Mouse (Mus musculus): ENCODE measurements around the gene Ifrd2.

Gene Ifrd2

GRCm38 (mm10) chr9:107575579-107576356, 11.7 kb upstream of the Ifrd2 start:
- DNase-seq (ENCODE audit: low read depth, low spot score), result no peak

DNA sequence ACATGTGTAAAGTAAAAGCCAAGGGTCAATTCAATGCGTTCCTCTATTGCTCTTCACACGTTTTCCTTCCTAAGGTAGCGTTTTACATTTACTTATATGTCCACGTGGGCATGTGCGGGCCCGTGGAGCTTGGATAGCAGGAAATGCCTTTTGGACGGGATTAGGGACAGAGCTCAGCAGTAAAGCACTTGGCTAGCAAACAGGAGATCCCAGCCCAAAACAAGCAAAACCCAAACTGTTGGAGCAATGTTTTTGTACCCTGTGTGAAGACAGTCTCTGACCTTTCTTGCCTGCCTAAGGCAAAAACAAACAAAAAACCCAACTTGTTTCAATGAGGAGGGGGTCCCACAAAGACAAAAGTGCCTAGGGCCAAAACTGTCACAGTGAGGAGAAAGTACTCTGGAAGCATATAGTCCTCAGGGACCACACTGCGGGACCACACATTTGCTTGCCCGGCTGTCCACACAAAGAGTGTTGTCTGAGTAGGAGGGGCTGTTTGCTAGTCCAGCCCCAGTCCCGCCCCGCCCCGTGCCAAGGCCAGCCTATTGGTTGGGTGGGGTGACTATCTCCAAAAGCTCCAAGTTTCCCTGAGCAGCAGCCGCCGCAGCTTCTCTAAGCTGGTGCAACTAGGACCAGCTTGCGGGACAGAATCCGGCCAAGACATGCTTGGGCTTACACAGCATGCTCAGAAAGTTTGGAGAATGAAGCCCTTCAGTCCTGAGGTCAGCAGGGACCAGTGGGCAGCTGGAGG, 10.9 kb upstream of the Ifrd2 start, which contains the start of gene Hyal1:
Gene Hyal1 (plus strand): TSS at position 571 of the 751 bp plus-strand sequence.
- DNase-seq (ENCODE audit: low read depth, low spot score), result peak; percentile 79

GRCm38 (mm10) chr9:107577871-107578270, 9.6 kb upstream of the Ifrd2 start:
- no peak for DNase-seq (ENCODE audit: low read depth, low spot score)

GRCm38 (mm10) chr9:107578587-107578986, 8.9 kb upstream of the Ifrd2 start, which contains the start of gene Naa80:
Gene Naa80, plus strand, starts transcription at chr9:107578887.
- no peak for DNase-seq (ENCODE audit: low read depth, low spot score)

DNA sequence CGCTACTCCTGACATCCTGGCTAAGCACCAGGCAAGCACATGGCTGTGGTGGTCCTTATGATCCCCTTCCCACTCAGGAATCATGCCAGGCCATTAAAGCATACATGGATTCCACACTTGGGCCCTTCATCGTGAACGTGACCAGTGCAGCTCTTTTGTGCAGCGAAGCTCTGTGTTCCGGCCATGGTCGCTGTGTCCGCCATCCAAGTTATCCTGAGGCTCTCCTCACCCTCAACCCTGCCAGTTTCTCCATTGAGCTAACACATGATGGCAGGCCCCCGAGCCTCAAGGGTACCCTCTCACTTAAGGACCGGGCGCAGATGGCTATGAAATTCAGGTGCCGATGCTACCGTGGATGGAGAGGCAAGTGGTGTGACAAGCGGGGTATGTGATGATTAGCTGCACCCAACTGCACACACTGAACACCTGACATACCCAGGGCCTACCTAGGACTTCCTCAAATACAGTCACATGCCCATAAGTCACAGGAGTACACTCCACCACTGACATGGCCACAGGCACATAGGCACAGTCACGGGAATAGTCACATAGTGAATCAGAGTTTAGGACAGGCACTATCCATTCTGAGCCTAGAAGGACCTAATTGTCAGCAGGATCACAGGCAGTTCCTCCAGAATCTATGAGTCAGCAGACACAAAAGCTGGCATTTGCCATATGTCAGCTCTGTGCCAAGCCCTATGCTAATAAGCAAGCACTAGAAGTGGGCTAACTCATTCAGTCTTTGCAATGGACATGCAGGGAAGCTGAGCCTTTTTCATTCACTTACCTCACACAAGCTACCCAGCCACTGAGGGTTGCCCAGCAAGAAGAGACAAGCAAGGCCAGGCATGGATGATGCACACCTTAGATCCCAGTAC, 8.2 kb upstream of the Ifrd2 start:
- no peak for DNase-seq (ENCODE audit: low read depth, low spot score)

DNA sequence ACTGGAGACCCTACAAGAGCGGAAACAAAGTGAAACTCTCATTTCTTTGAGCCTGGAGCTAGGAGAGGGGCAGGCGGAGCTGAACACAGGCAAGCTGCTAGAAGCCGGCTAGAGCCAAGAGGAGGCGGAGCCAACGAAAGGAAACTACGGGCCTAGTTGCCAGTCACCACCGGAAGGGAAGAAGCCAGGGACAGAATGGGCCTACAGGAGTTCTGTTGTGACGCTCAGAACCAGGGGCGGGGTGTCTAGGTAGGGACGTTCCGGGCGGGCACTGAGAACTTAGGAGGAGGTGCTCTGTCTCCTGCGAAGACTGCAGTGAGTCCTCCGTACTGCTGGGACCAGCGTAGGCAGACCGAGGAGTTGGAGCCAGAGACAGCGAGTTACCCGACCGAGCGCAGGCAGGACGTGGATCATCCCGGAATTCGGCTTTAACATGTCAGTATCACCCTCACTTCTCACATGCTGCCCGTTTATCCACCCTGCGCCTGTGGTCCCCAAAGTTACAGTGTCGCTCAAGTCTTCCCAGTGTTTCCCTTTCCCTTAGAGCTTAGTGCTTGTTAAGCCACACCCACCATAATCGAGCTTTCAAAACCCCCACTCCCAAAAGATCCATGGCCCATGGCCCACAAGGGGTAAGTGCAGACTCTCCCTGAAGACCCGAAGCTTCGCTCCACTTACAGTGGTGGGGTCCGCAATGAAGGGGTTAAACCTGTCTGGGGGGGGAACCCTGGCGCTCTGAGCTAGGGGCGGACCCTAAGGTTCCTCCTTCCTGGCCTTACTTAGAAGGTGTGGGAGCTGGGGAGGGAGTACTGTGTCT, 6.7 kb upstream of the Ifrd2 start, which contains the start of gene Hyal3:
Gene Hyal3 (plus strand): TSS at position 318 of the 817 bp plus-strand sequence.
- peak; percentile 89 for DNase-seq (ENCODE audit: low read depth, low spot score)

DNA sequence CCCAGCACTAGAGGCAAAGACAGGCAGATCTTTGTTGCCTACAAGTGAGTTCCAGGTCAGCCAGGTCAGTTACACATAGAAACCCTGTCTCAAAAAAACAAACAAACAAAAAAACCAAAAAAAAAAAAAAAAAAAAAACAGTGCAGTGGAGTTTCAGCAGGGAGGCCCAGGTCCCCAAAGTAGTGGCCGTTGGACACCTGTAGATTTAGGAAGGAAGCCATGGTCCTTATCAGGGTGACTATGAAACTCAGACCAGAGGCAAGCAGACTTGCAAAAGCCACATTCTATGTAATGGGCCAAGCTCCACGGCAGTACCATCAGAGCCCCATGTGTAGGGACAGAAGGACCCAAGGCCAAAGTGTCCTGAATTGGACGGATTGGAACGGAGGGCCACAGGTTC, 5.9 kb upstream of the Ifrd2 start:
- no peak for DNase-seq (ENCODE audit: low read depth, low spot score)

DNA sequence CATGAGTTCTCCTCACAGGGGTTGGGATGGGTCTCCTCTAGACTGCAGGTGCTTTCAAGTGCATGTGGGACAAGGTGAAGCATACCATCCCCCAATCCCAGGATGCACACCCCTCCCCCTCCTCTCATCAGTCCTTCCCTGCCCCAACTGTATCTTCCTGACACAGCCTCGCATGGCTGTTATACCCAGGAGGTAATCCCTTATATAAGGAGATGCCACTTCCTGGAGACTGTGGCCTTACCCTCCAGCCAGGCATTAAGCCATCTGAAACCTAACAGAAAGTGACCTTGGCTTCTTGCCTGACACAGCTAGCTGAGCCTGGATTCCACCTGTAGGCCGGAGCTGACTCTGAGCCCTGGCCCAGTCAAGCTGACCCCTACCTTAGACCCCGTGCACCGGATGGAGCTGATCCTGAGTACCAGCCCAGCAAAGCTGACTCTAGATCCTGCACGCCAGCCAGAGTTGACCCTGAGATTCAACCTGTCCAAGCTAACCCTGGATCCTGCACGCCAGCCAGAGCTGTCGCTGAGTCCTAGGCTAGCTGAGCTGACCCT, 4.9 kb upstream of the Ifrd2 start:
- DNase-seq (ENCODE audit: low read depth, low spot score), result no peak

- DNase-seq (ENCODE audit: low read depth, low spot score), result no peak
These were observed 4.3 kb upstream of the Ifrd2 start for GRCm38 (mm10) chr9:107583174-107583573.

DNA sequence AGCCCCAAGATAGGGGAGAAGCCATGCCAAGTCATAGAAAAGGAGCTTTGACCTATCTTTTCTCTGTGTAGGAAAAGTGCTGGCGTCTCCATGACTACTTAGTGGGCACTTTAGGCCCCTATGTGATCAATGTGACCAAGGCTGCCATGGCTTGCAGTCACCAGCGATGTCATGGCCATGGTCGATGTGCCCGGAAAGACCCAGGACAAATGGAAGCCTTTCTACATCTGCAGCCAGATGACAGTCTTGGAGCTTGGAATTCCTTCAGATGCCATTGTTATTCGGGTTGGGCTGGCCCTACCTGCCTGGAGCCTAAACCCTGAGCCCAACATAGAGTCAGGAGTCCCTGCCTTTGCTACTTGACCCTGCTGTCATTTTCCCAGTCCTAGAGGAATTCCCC, 938 bp upstream of the Ifrd2 start:
- no peak for DNase-seq (ENCODE audit: low read depth, low spot score)

DNA sequence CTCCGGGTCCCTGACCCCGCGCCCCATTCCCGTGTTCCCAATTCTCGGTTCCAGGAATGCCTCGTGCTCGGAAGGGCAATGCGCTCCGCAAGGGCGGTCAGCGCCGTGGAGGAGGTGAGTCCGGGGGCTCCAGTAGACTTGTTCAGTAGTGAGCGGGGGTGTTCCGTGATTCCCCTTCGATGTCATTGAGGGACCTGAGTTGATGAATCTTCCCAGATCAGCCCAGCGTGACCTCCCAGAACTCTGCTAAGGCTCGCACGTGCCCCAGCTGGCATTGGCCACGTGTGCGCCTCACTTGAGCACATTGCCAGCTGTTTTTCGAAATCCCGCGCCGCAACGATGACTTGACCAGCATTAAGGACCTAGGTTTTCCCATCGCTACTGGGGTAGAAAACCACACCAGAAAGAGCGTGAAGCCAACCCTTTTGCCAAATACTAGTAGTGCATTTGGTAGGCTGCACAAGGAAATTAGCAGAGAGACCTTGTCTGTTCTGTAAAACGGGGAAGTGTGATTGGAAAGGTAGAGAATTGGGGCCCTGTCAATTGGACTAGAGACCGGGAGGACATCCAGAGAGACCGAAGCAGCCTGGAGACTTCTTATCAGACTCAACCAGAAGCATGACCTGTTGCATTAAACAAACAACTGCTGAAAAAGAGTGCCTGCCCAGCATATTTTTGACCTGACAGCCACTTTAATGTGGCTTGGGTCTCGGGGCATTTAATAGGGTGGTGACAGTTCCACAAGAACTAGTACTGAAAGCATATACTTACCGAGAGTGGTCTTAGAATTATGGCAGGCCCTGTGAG, 594 bp downstream of the Ifrd2 start:
- peak; percentile 65 for DNase-seq (ENCODE audit: low read depth, low spot score)

DNA sequence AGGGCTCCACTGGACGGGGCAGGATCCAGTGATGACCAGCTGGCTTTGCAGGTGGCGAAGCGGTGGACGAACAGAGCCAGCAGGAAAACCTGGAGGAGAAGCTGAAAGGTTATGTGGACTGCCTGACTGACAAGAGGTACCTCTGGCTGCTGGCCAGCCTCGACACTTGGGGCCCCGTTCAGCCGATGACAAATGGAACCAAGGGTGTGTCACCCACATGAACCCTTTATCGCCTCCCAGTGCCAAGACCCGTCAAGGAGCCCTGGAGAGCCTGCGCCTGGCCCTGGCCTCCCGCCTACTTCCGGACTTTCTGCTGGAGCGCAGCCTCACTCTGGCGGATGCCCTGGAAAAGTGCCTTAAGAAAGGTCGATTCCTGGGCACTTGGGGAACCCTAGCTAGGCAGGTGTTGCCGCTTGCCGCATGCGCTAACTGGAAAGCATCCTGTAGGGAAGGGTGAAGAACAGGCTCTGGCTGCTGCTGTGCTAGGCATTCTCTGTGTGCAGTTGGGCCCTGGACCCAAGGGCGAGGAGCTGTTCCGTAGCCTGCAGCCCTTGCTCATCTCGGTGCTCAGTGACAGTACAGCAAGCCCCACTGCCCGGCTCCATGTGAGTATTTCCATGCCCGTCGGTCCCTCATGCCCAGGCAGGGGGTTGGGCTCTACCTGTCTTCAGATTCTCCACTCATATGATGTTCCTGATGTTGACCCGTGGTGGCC, 2.8 kb downstream of the Ifrd2 start:
- peak; percentile 82 for DNase-seq (ENCODE audit: low read depth, low spot score)

DNA sequence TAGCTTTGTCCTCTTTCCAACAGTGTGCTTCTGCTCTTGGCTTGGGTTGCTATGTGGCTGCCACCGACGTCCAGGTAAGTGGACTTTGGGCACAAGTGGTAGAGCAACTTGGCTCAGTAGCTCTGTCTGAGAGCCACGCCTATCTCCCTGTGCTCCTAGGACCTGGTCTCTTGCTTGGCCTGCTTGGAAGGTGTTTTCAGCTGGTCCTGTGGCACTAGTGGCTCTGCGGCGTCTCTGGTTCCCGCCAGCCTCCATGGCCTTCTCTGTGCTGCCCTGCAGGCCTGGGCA, 3.3 kb downstream of the Ifrd2 start:
- DNase-seq (ENCODE audit: low read depth, low spot score), result no peak

GRCm38 (mm10) chr9:107593101-107593976, 5.9 kb downstream of the Ifrd2 start:
- peak; percentile 83 for DNase-seq (ENCODE audit: low read depth, low spot score)

- DNase-seq (ENCODE audit: low read depth, low spot score), result no peak
These were observed 7.0 kb downstream of the Ifrd2 start for GRCm38 (mm10) chr9:107594281-107595062.

GRCm38 (mm10) chr9:107596619-107597569, 9.5 kb downstream of the Ifrd2 start:
- DNase-seq (ENCODE audit: low read depth, low spot score), result peak; percentile 84
